Mouse (Mus musculus): Measurements from ENCODE around the gene Sema3g.

- no peak for TF ChIP-seq ZNF384 (IDR thresholded peaks at IDR 0.05; ENCODE audit: low read depth, low read length)
- TF ChIP-seq CHD2 (IDR thresholded peaks at IDR 0.05; ENCODE audit: low read depth, low read length), result no peak
Measured at GRCm38 (mm10) chr14:31268301-31269001, 50.8 kb downstream of the Sema3g start.

Data from ES-E14 (cell line).